Mouse (Mus musculus) lung, adult 2 months (tissue): Measurements from ENCODE around the gene Rtn1. TPM values are rescaled to one million over a fixed set of nuclear protein-coding genes. Genes with fewer than 3 reads are reported as not detected.

Source experiments
- DNase-seq: peaks from one replicate; pipeline ENCODE4 v3.0.0; 2022
- H3K4me1 ChIP-seq: fragments of 200-500 bp; 2 replicates; pipeline ENCODE4 v1.6.1; 2011; ENCODE audit warnings: low read length; ENCODE audit not compliant: control insufficient read depth, insufficient read depth
- H3K4me3 ChIP-seq: fragments of 200-500 bp; replicated peaks from 2 replicates; pipeline ENCODE3; 2011; ENCODE audit warnings: low read depth, mild to moderate bottlenecking, control low read depth, low read length; ENCODE audit errors: extremely low read depth
- CTCF ChIP-seq: fragments of 200-500 bp; IDR thresholded peaks from 2 replicates; pipeline ENCODE4 v1.5.1; 2011; ENCODE audit warnings: mild to moderate bottlenecking, low read length, control low read depth; ENCODE audit not compliant: insufficient read depth
- POLR2A ChIP-seq: fragments of 200-500 bp; IDR thresholded peaks from 2 replicates; pipeline ENCODE4 v1.6.1; 2011; ENCODE audit warnings: low read depth, mild to moderate bottlenecking, control low read depth, low read length, borderline replicate concordance; ENCODE audit errors: extremely low read depth
- WGBS: fragments of 180-500 bp; shearing (Covaris S2); methylation state at CpG from one replicate; pipeline ENCODE4 v1.1.7; 2018; 5-methylcytosine and 5-hydroxymethylcytosine counted together
- polyA plus RNA-seq: library from polyadenylated mRNA; depleted of rRNA; stranded (reverse); fragments of >200 nt; gene quantifications from 2 replicates; pipeline ENCODE4 v1.2.3, GENCODE M21; 2012

Gene Rtn1
- polyA plus RNA-seq, 1 experiment: 9.2 TPM

GRCm38 (mm10) chr12:72229451-72230196 is 179.2 kb downstream of the Rtn1 start:
- no peak for DNase-seq
- Histone ChIP-seq H3K4me3 (no peak overlapping the region), H3K4me1 (no peaks in the 10 kb centered on the region)
- 76% methylated on average over 8 of the region's 8 CpGs for WGBS
- TF ChIP-seq POLR2A: no peak
- TF ChIP-seq CTCF: no peak

- DNase-seq: no peak
- Histone ChIP-seq H3K4me3 (no peak overlapping the region), H3K4me1 (no peaks in the 10 kb centered on the region)
- 85% methylated on average over 6 of the region's 6 CpGs for WGBS
- no peak for TF ChIP-seq POLR2A
- no peak for TF ChIP-seq CTCF
These were observed 181.1 kb downstream of the Rtn1 start for GRCm38 (mm10) chr12:72227731-72228130.

- no peak overlapping the region for H3K4me3 ChIP-seq
- WGBS: 84% methylated on average over 3 of the region's 3 CpGs
- DNase-seq: no peak
- no peaks in the 10 kb centered on the region for H3K4me1 ChIP-seq
- TF ChIP-seq POLR2A (no peak), CTCF (no peak)
These were observed 183.5 kb downstream of the Rtn1 start for GRCm38 (mm10) chr12:72225371-72225770.

GRCm38 (mm10) chr12:72223557-72224102 is 185.2 kb downstream of the Rtn1 start:
- WGBS: 90% methylated on average over 16 of the region's 16 CpGs

GRCm38 (mm10) chr12:72213554-72213953 is 195.3 kb downstream of the Rtn1 start:
- no peaks in the 10 kb centered on the region for H3K4me1 ChIP-seq
- H3K4me3 ChIP-seq: no peak overlapping the region
- DNase-seq: no peak
- 34% methylated on average over 5 of the region's 5 CpGs for WGBS
- TF ChIP-seq CTCF (no peak), POLR2A (no peak)

More at GRCm38 (mm10) chr12:72223557-72224102, 185.2 kb downstream of the Rtn1 start:
- no peak for DNase-seq
- no peak for TF ChIP-seq CTCF
- no peaks in the 10 kb centered on the region for H3K4me1 ChIP-seq
- no peak overlapping the region for H3K4me3 ChIP-seq

- DNase-seq: no peak
- TF ChIP-seq POLR2A (no peak), CTCF (no peak)
- no peak overlapping the region for H3K4me3 ChIP-seq
- WGBS: 92% methylated on average over 3 of the region's 3 CpGs
- no peaks in the 10 kb centered on the region for H3K4me1 ChIP-seq
These were observed 208.0 kb downstream of the Rtn1 start for GRCm38 (mm10) chr12:72200828-72201227.

GRCm38 (mm10) chr12:72197925-72198486 is 210.8 kb downstream of the Rtn1 start:
- no peak overlapping the region for H3K4me3 ChIP-seq
- TF ChIP-seq CTCF (no peak), POLR2A (no peak)
- DNase-seq: no peak
- H3K4me1 ChIP-seq: no peaks in the 10 kb centered on the region
- WGBS: 39% methylated on average over 18 of the region's 18 CpGs

- no peak for DNase-seq
- no peak overlapping the region for H3K4me3 ChIP-seq
- TF ChIP-seq CTCF: no peak
- no peak for TF ChIP-seq POLR2A
- WGBS: 47% methylated on average over 7 of the region's 7 CpGs
- no peaks in the 10 kb centered on the region for H3K4me1 ChIP-seq
These were observed 211.4 kb downstream of the Rtn1 start for GRCm38 (mm10) chr12:72197434-72197833.

GRCm38 (mm10) chr12:72184929-72185328 is 223.9 kb downstream of the Rtn1 start, which contains the start of gene Ccdc175:
Gene Ccdc175, minus strand, starts transcription at chr12:72185029.
- Histone ChIP-seq H3K4me3 (no peak within 1 kb of the TSS), H3K4me1 (no peaks in the 10 kb centered on the region)
- WGBS: 63% methylated on average over 12 of the region's 12 CpGs
- no peak for TF ChIP-seq POLR2A
- TF ChIP-seq CTCF: no peak
- no peak for DNase-seq

GRCm38 (mm10) chr12:72179561-72179960 is 229.3 kb downstream of the Rtn1 start:
- no peak overlapping the region for H3K4me3 ChIP-seq
- TF ChIP-seq CTCF: no peak
- no peak for TF ChIP-seq POLR2A
- 77% methylated on average over 4 of the region's 4 CpGs for WGBS
- no peak for DNase-seq
- H3K4me1 ChIP-seq: no peaks in the 10 kb centered on the region
